Comparison of ENCODE assay signal across 7 mouse cellular contexts in the genomic region with DNA sequence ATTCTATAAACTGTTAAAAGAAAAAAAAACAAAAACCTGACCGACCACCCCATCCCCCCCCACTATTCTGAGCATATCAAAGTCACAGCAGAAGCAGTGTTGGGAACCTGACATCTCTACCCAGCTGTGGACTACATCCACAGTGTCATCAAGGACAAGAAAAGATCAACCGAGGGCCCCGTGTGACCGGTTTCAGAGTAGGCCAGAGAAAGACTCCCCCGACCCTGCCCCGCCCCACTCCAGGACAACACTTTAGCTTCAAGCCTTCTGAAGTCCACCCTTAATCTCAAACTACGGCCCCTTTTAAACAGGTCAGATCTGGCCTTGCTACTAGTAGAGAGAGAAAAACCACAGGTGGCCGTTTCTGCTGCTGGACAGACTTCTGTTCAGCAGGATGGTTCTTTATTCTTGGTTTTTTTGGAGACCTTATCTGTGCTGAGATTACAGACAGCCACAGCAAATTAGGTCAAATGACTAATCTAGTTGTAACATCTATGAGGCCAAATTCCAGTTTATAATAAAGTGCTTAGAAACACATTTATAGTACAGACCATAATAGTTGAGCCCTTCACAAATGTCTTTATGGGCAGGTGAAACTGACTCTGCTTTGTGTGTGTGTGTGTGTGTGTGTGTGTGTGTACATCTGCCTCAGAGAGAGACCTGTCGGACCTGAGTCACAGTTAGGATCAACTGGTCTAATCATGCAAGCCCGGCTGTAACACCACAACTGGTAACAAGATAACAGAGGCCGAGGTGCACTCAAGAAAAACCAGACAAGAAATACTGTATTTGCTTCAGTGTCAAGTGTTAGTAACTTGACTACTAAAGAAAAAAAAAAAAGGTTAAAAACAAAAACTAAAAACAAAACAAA. TPM values are rescaled to one million over a fixed set of nuclear protein-coding genes. Genes with fewer than 3 reads are reported as not detected.
DNase-seq lines count a peak whose midpoint lies in the region; ATAC-seq and TF ChIP-seq lines count a peak whose summit lies in the region.

No protein-coding gene starts in this region.

- H3K79me2 ChIP-seq in C2C12 (ENCODE audit: control insufficient read depth, insufficient read depth): peaks cover 96% of the 10 kb centered on the region

- H3K4me1 ChIP-seq in G1E (ENCODE audit: insufficient read depth, low read depth, low read length): peaks cover 32% of the 10 kb centered on the region
- peaks cover 12% of the 10 kb centered on the region for H3K4me1 ChIP-seq in forebrain, postnatal 0 days (ENCODE audit: insufficient read depth)
- H3K4me1 ChIP-seq in neural tube, embryonic 13.5 days (replicated peaks): peaks cover 80% of the 10 kb centered on the region

- 23% methylated on average over 11 of the region's 11 CpGs for WGBS in forebrain, postnatal 0 days
- 45% methylated on average over 11 of the region's 11 CpGs for WGBS in neural tube, embryonic 13.5 days

- peak overlapping the region; percentile 3; the same call in 1 of the 2 replicates for H3K9ac ChIP-seq in forebrain, postnatal 0 days
- H3K9ac ChIP-seq in neural tube, embryonic 13.5 days: peak overlapping the region; percentile 100

- no peak for TF ChIP-seq CTCF in C2C12 (IDR thresholded peaks at IDR 0.05; ENCODE audit: control insufficient read depth, insufficient read depth, insufficient read length)
- no peak for TF ChIP-seq CTCF in G1E (IDR thresholded peaks at IDR 0.05; ENCODE audit: low read depth, low read length)
- TF ChIP-seq CTCF in forebrain, postnatal 0 days (IDR thresholded peaks at IDR 0.05; ENCODE audit: low read depth): no peak

- peaks cover 83% of the 10 kb centered on the region for H3K79me3 ChIP-seq in C2C12 (ENCODE audit: low read depth)

- peak overlapping the region; percentile 47 for H3ac ChIP-seq in C2C12 (ENCODE audit: control insufficient read depth, insufficient read length, low read depth)

- peak overlapping the region; percentile 99 for H3K4me2 ChIP-seq in forebrain, postnatal 0 days (ENCODE audit: low read depth)
- H3K4me2 ChIP-seq in neural tube, embryonic 13.5 days: peak overlapping the region; percentile 91

- no peaks in the 10 kb centered on the region for H3K27me3 ChIP-seq in C2C12 (ENCODE audit: control insufficient read depth, insufficient read depth, insufficient read length)
- H3K27me3 ChIP-seq in G1E (ENCODE audit: insufficient read depth, low read length): no peaks in the 10 kb centered on the region
- H3K27me3 ChIP-seq in forebrain, postnatal 0 days (ENCODE audit: insufficient read depth, low read length): no peaks in the 10 kb centered on the region
- no peaks in the 10 kb centered on the region for H3K27me3 ChIP-seq in neural tube, embryonic 13.5 days

- DNase-seq in G1E (ENCODE audit: low spot score): no peak
- no peak for DNase-seq in forebrain, postnatal 0 days
- DNase-seq in kidney, postnatal 25 days: peak; percentile 30 to 51
- no peak for DNase-seq in urinary bladder, adult 18-20 months (ENCODE audit: low spot score in 2 of 2)
- no peak for DNase-seq in thymus, postnatal 4 days

- peak overlapping the region; percentile 78 for H3K4me3 ChIP-seq in C2C12 (ENCODE audit: insufficient read depth, poor library complexity, severe bottlenecking)
- H3K4me3 ChIP-seq in G1E (ENCODE audit: low read depth, low read length): peak overlapping the region; percentile 99
- H3K4me3 ChIP-seq in forebrain, postnatal 0 days (ENCODE audit: low read depth, low read length): peak overlapping the region; percentile 97
- peak overlapping the region; percentile 100 for H3K4me3 ChIP-seq in neural tube, embryonic 13.5 days

- H3K27ac ChIP-seq in forebrain, postnatal 0 days (ENCODE audit: low read depth, low read length): no peak overlapping the region
- no peak overlapping the region for H3K27ac ChIP-seq in neural tube, embryonic 13.5 days (replicated peaks)

- peaks cover 76% of the 10 kb centered on the region for H3K36me3 ChIP-seq in C2C12 (ENCODE audit: control insufficient read depth, insufficient read depth)
- peaks cover 75% of the 10 kb centered on the region for H3K36me3 ChIP-seq in G1E (replicated peaks)
- peaks cover 7% of the 10 kb centered on the region; the same call in 1 of the 2 replicates for H3K36me3 ChIP-seq in forebrain, postnatal 0 days (ENCODE audit: insufficient read depth)
- peaks cover 34% of the 10 kb centered on the region for H3K36me3 ChIP-seq in neural tube, embryonic 13.5 days

- H3K9me3 ChIP-seq in G1E (replicated peaks): no peaks in the 10 kb centered on the region
- no peaks in the 10 kb centered on the region for H3K9me3 ChIP-seq in forebrain, postnatal 0 days (ENCODE audit: low read length)
- no peaks in the 10 kb centered on the region for H3K9me3 ChIP-seq in neural tube, embryonic 13.5 days

- no peak for ATAC-seq in G1E (ENCODE audit: extremely low read depth, insufficient number of reproducible peaks, low FRiP score, poor library complexity, severe bottlenecking)
- no peak for ATAC-seq in forebrain, postnatal 0 days
- no peak for ATAC-seq in neural tube, embryonic 13.5 days (ENCODE audit: low read depth)

TF ChIP-seq in C2C12, 6 proteins besides CTCF, POLR2A, EP300 and RAD21:
- TF ChIP-seq MYOD1 (IDR thresholded peaks at IDR 0.05; ENCODE audit: control insufficient read depth, insufficient read length, low read depth) (no peak), MYOG (IDR thresholded peaks at IDR 0.05; ENCODE audit: control insufficient read depth, extremely low read depth, insufficient read length) (no peak), CEBPB (IDR thresholded peaks at IDR 0.05; ENCODE audit: low read depth) (no peak), MAX (IDR thresholded peaks at IDR 0.05) (no peak), USF1 (IDR thresholded peaks at IDR 0.05; ENCODE audit: low read depth) (no peak), FOSL1 (IDR thresholded peaks at IDR 0.05; ENCODE audit: insufficient read depth, low read length, poor library complexity, severe bottlenecking) (no peak)
TF ChIP-seq in C2C12: peak in this region for 0.

RNA-seq across cellular contexts. Expression of a gene that starts 4.9 kb away (rescaled TPM):
- 20.9 TPM for polyA plus RNA-seq in C2C12 (2012; fragmentation: generic; extraction: Trizol)
- 231 and 246 TPM in 2 replicates for total RNA-seq in G1E (2014; fragmentation: Nextera tagmentation)
- total RNA-seq in G1E (2017): 78.9 and 81.3 TPM in 2 replicates
- 101 and 106 TPM in 2 replicates for polyA plus RNA-seq in G1E (2012)
- total RNA-seq in forebrain, postnatal 0 days (2014; rRNA removed): 62.3 and 88.6 TPM in 2 replicates
- polyA plus RNA-seq in forebrain, postnatal 0 days (2015; fragmentation: Nextera tagmentation; extraction: Ambion mirVana): 6.8 and 8.4 TPM in 2 replicates
- 8.6 and 9.7 TPM in 2 replicates for polyA plus RNA-seq in neural tube, embryonic 13.5 days (2015; fragmentation: Nextera tagmentation; extraction: Ambion mirVana)

Comparison
In these comparisons a context has a peak if more than half of its experiments do, and no peak if none do; other contexts are left out.
1. DNase-seq: peak in kidney, postnatal 25 days (2 of 2); none in G1E (single experiment), forebrain, postnatal 0 days (single experiment), urinary bladder, adult 18-20 months (0 of 2) and thymus, postnatal 4 days (single experiment).
2. Peak in every context shown above with its lines, with median percentiles within 50 percentile points of each other: H3K4me3 ChIP-seq.